Mouse (Mus musculus) E14TG2a.4 (cell line): ENCODE measurements around the gene Klf13.

ENCODE experiments used
- CTCF ChIP-seq: conservative IDR thresholded peaks from 2 replicates; pipeline ENCODE4 v1.5.1; 2014; ENCODE audit warnings: low read length
- NANOG ChIP-seq: IDR thresholded peaks from 2 replicates; pipeline ENCODE4 v1.6.1; 2014; ENCODE audit warnings: borderline replicate concordance, low read length, mixed read lengths
- POU5F1 ChIP-seq: IDR thresholded peaks from 2 replicates; pipeline ENCODE4 v1.6.1; 2014; ENCODE audit warnings: low read length, borderline replicate concordance

DNA sequence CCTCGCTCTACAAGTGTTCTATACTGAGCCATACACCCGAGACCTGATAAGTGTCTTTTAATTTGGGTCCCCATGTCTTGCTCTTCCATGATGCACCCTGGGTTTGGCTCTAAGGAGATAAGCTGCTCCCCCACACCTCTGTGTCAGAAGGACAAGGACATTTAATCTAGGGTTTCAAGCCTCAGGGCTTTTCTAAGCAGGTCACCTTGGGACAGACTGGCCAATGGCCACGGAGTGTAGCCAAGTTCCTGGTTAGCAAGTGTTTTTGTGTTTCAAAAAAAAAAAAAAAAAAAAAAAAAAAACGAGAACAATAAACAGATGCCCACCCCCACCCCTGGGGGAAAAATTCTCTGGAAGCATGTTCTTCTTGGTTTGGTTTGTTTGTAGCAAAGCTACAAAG lies 9.6 kb downstream of the Klf13 start:
- TF ChIP-seq CTCF: no peak
- no peak for TF ChIP-seq NANOG
- no peak for TF ChIP-seq POU5F1
